Mouse (Mus musculus) ES-E14 (cell line): ENCODE results near the gene Tmem233.

Source experiments
- CHD2 ChIP-seq: IDR thresholded peaks from 2 replicates; pipeline ENCODE4 v1.6.1; 2014; ENCODE audit warnings: mild to moderate bottlenecking, low read depth, low read length, inconsistent platforms
- HCFC1 ChIP-seq: IDR thresholded peaks from 2 replicates; pipeline ENCODE4 v1.6.1; 2012; ENCODE audit warnings: low read length, inconsistent platforms, borderline replicate concordance; ENCODE audit not compliant: insufficient read depth
- MAFK ChIP-seq: IDR thresholded peaks from 2 replicates; pipeline ENCODE4 v1.6.1; 2014; ENCODE audit warnings: mild to moderate bottlenecking, low read depth, low read length, inconsistent platforms; ENCODE audit not compliant: insufficient read depth
- ZC3H11A ChIP-seq: IDR thresholded peaks from 2 replicates; pipeline ENCODE4 v1.6.1; 2012; ENCODE audit warnings: low read depth, mild to moderate bottlenecking, inconsistent platforms, low read length, borderline replicate concordance
- ZNF384 ChIP-seq: IDR thresholded peaks from 2 replicates; pipeline ENCODE4 v1.6.1; 2012; ENCODE audit warnings: low read depth, low read length, inconsistent platforms

GRCm38 (mm10) chr5:116003825-116004224, 79.2 kb downstream of the Tmem233 start:
- TF ChIP-seq HCFC1 (no peak), CHD2 (no peak), MAFK (no peak), ZNF384 (no peak), ZC3H11A (no peak)
